14 mouse cellular contexts compared by ENCODE assay signal in genomic region chr17:64099395-64100171, GRCm38 (mm10).
DNase-seq lines count a peak whose midpoint lies in the region; ATAC-seq and TF ChIP-seq lines count a peak whose summit lies in the region.
"Had no signal": no experiment of that assay in that cellular context is flagged by ENCODE, and none has a peak within 500 bp of the region (broad histone marks: within the 10 kb centered on the region; RNA-seq: fewer than 3 reads in every experiment).

No protein-coding gene starts in this region.

- no peak for TF ChIP-seq POLR2A in heart, adult 2 months (IDR thresholded peaks at IDR 0.05; ENCODE audit: insufficient read depth, low read depth, low read length)
- no peak for TF ChIP-seq POLR2A in ES-Bruce4 (IDR thresholded peaks at IDR 0.05; ENCODE audit: insufficient read depth, low read length)

- ATAC-seq in heart, embryonic 11.5 days (replicated peaks; ENCODE audit: insufficient number of reproducible peaks, low FRiP score, low TSS enrichment) = no peak
- peak; percentile 37; the same call in 1 of the 2 replicates for ATAC-seq in heart, embryonic 13.5 days (ENCODE audit: extremely low read depth, insufficient number of reproducible peaks, low FRiP score, low TSS enrichment)
- ATAC-seq: hindbrain, embryonic 16.5 days; liver, embryonic 12.5 days had no signal

- intact Hi-C loops in heart, adult 2 months (cut with DNase I) = no loop called here

- 55% methylated on average over 6 of the region's 6 CpGs for WGBS in heart, adult 2 months
- 58% methylated on average over 6 of the region's 6 CpGs for WGBS in heart, embryonic 11.5 days (ENCODE audit: insufficient replicate concordance)
- WGBS in heart, embryonic 13.5 days = 49% methylated on average over 6 of the region's 6 CpGs

- H3K4me2 ChIP-seq in heart, embryonic 11.5 days = no peak overlapping the region
- peak overlapping the region; percentile 12; the same call in 1 of the 2 replicates for H3K4me2 ChIP-seq in heart, embryonic 13.5 days
- H3K4me2 ChIP-seq: kidney, embryonic 15.5 days; liver, embryonic 12.5 days had no signal

- H3K36me3 ChIP-seq in heart, adult 2 months (ENCODE audit: control insufficient read depth, insufficient read depth, low read length) = no peaks in the 10 kb centered on the region
- H3K36me3 ChIP-seq in heart, embryonic 11.5 days (ENCODE audit: control insufficient read depth, insufficient read depth, low read length) = no peaks in the 10 kb centered on the region
- no peaks in the 10 kb centered on the region for H3K36me3 ChIP-seq in ES-Bruce4 (ENCODE audit: control insufficient read depth, insufficient read depth, low read length, poor library complexity, severe bottlenecking)
- no peaks in the 10 kb centered on the region for H3K36me3 ChIP-seq in heart, embryonic 13.5 days
- H3K36me3 ChIP-seq: kidney, embryonic 15.5 days; liver, embryonic 12.5 days; midbrain, embryonic 10.5 days had no signal

- no peaks in the 10 kb centered on the region for H3K27me3 ChIP-seq in heart, adult 2 months (ENCODE audit: control insufficient read depth, insufficient read depth, low read length)
- H3K27me3 ChIP-seq in heart, embryonic 11.5 days (ENCODE audit: control insufficient read depth, insufficient read depth, low read length) = no peaks in the 10 kb centered on the region
- no peaks in the 10 kb centered on the region for H3K27me3 ChIP-seq in ES-Bruce4 (ENCODE audit: control insufficient read depth, insufficient read depth, low read length, poor library complexity, severe bottlenecking)
- no peaks in the 10 kb centered on the region for H3K27me3 ChIP-seq in heart, embryonic 13.5 days (replicated peaks)
- H3K27me3 ChIP-seq: CH12.LX; kidney, embryonic 15.5 days; liver, embryonic 12.5 days had no signal

- H3K4me1 ChIP-seq in heart, adult 2 months (ENCODE audit: control insufficient read depth, insufficient read depth, low read length) = peaks cover 7% of the 10 kb centered on the region
- peaks cover 9% of the 10 kb centered on the region; the same call in 1 of the 2 replicates for H3K4me1 ChIP-seq in heart, embryonic 11.5 days (ENCODE audit: control insufficient read depth, insufficient read depth, low read length)
- H3K4me1 ChIP-seq in ES-Bruce4 (ENCODE audit: control insufficient read depth, insufficient read depth, low read length) = no peaks in the 10 kb centered on the region
- peaks cover 17% of the 10 kb centered on the region for H3K4me1 ChIP-seq in heart, embryonic 13.5 days

- H3K27ac ChIP-seq in heart, adult 2 months = peak overlapping the region; percentile 76
- no peak overlapping the region for H3K27ac ChIP-seq in heart, embryonic 11.5 days (ENCODE audit: low read depth, low read length)
- H3K27ac ChIP-seq in ES-Bruce4 (ENCODE audit: insufficient read depth, low read length) = no peak overlapping the region
- peak overlapping the region; percentile 67 for H3K27ac ChIP-seq in heart, embryonic 13.5 days (replicated peaks)
- H3K27ac ChIP-seq: kidney, embryonic 15.5 days; liver, embryonic 12.5 days; midbrain, embryonic 10.5 days had no signal

- no peaks in the 10 kb centered on the region for H3K9me3 ChIP-seq in heart, embryonic 11.5 days (replicated peaks; ENCODE audit: control insufficient read depth, low read length)
- H3K9me3 ChIP-seq in ES-Bruce4 (replicated peaks; ENCODE audit: control insufficient read depth, insufficient read depth, low read length, poor library complexity, severe bottlenecking) = no peaks in the 10 kb centered on the region
- no peaks in the 10 kb centered on the region for H3K9me3 ChIP-seq in heart, embryonic 13.5 days
- H3K9me3 ChIP-seq: kidney, embryonic 15.5 days; liver, embryonic 12.5 days; midbrain, embryonic 10.5 days had no signal

- no peak overlapping the region for H3K4me3 ChIP-seq in heart, adult 2 months
- H3K4me3 ChIP-seq in heart, embryonic 11.5 days (ENCODE audit: low read depth, low read length) = no peak overlapping the region
- H3K4me3 ChIP-seq in ES-Bruce4 (ENCODE audit: low read depth, low read length) = no peak overlapping the region
- no peak overlapping the region for H3K4me3 ChIP-seq in heart, embryonic 13.5 days
- H3K4me3 ChIP-seq: kidney, embryonic 15.5 days; liver, embryonic 12.5 days; midbrain, embryonic 10.5 days had no signal

- H3K79me2 ChIP-seq in heart, adult 2 months (replicated peaks; ENCODE audit: control insufficient read depth, insufficient read depth, low read length) = no peaks in the 10 kb centered on the region

- no peak for TF ChIP-seq EP300 in heart, adult 2 months (IDR thresholded peaks at IDR 0.05; ENCODE audit: insufficient read depth, low read depth, low read length)
- TF ChIP-seq EP300 in ES-Bruce4 (IDR thresholded peaks at IDR 0.05; ENCODE audit: insufficient read depth, low read depth, low read length) = 0 out of 2 replicates have a peak, but pooled peaks have one; percentile 13

- no peak for TF ChIP-seq CTCF in heart, adult 2 months (IDR thresholded peaks at IDR 0.05)
- TF ChIP-seq CTCF in ES-Bruce4 (IDR thresholded peaks at IDR 0.05; ENCODE audit: low read depth, low read length) = no peak

- H3K9ac ChIP-seq in heart, adult 2 months (ENCODE audit: low read depth, low read length) = peak overlapping the region; percentile 15
- no peak overlapping the region for H3K9ac ChIP-seq in heart, embryonic 11.5 days (ENCODE audit: low read depth, low read length)
- no peak overlapping the region for H3K9ac ChIP-seq in ES-Bruce4 (ENCODE audit: low read depth, poor library complexity, severe bottlenecking)
- no peak overlapping the region for H3K9ac ChIP-seq in heart, embryonic 13.5 days
- H3K9ac ChIP-seq: kidney, embryonic 15.5 days; liver, embryonic 12.5 days had no signal

- DNase-seq in heart, adult 2 months = peak; percentile 21 to 31
- peak; percentile 67 for DNase-seq in ES-CJ7 (ENCODE audit: low read depth, low spot score)
- no peak for DNase-seq in retina, postnatal 1 day
- no peak for DNase-seq in right cerebral cortex, adult 2 months (ENCODE audit: low spot score in 2 of 2)
- DNase-seq: adrenal gland, postnatal 36 days; embryo, embryonic 11 days had no signal

Comparison
In these comparisons a context has a peak if more than half of its experiments do, and no peak if none do; other contexts are left out.
1. H3K27ac ChIP-seq: peak in heart, adult 2 months (single experiment) and heart, embryonic 13.5 days (single experiment); none in heart, embryonic 11.5 days (single experiment) and ES-Bruce4 (single experiment).
2. DNase-seq: peak in heart, adult 2 months (2 of 2) and ES-CJ7 (single experiment); none in retina, postnatal 1 day (single experiment) and right cerebral cortex, adult 2 months (0 of 2).